Mouse (Mus musculus): ENCODE data around the gene Thap12. TPM values are rescaled to one million over a fixed set of nuclear protein-coding genes. Genes with fewer than 3 reads are reported as not detected.

The Thap12 gene
- polyA plus RNA-seq, 1 experiment from 2014 or later, result 57.3 TPM

- Histone ChIP-seq H3K36me3 (no peaks in the 10 kb centered on the region), H3K4me2 (no peak overlapping the region), H3K27ac (no peak overlapping the region), H3K4me3 (no peak overlapping the region), H3K27me3 (no peaks in the 10 kb centered on the region), H3K9ac (no peak overlapping the region), H3K4me1 (peaks cover 39% of the 10 kb centered on the region), H3K9me3 (no peaks in the 10 kb centered on the region)
- 44% methylated on average over 6 of the region's 6 CpGs for WGBS
- no peak for ATAC-seq (ENCODE audit: borderline replicate concordance, extremely low read depth, low FRiP score, low TSS enrichment)
Observed at GRCm38 (mm10) chr7:98767261-98767660, 64.4 kb downstream of the Thap12 start.

Other genes with a start within 250 kb of the Thap12 start
- 4.8 and 5.5 TPM in 2 replicates for gene Lrrc32, start 213.8 kb upstream of the Thap12 start, polyA plus RNA-seq (2015; fragmentation: Nextera tagmentation; extraction: Ambion mirVana)
- gene Emsy, start 46.3 kb upstream of the Thap12 start, polyA plus RNA-seq (2015; fragmentation: Nextera tagmentation; extraction: Ambion mirVana), result 23.4 and 25.6 TPM in 2 replicates
- 18.9 and 19.8 TPM in 2 replicates for gene Wnt11, start 132.0 kb downstream of the Thap12 start, polyA plus RNA-seq (2015; fragmentation: Nextera tagmentation; extraction: Ambion mirVana)

Data from lung, embryonic 15.5 days (tissue).